Mouse (Mus musculus) E14TG2a.4 (cell line): Measurements from ENCODE around the gene Spc25.

Source experiments
- CTCF ChIP-seq: conservative IDR thresholded peaks from 2 replicates; pipeline ENCODE4 v1.5.1; 2014; ENCODE audit warnings: low read length
- NANOG ChIP-seq: IDR thresholded peaks from 2 replicates; pipeline ENCODE4 v1.6.1; 2014; ENCODE audit warnings: borderline replicate concordance, low read length, mixed read lengths
- POU5F1 ChIP-seq: IDR thresholded peaks from 2 replicates; pipeline ENCODE4 v1.6.1; 2014; ENCODE audit warnings: low read length, borderline replicate concordance

DNA sequence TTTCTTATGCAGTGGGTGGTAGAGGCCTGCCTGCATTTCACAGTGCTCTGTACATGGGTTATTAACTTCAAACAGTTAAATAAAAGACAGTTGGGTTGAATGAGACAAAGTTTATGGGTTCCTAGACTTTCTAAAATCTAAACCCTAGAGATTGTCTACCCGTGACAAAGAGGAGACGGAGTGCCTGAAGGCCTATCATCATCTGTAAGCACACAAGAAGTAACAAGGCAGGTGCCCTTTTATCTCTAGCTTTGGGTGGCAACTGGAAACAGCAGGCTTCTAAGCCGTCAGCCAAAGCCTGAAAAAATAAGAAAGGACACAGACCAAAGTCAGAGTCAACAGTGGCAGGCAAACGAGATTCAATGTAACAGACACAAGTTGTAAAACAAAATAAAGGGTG lies 16.8 kb downstream of the Spc25 start:
- TF ChIP-seq CTCF = no peak
- TF ChIP-seq POU5F1 = no peak
- TF ChIP-seq NANOG = no peak
